Mouse (Mus musculus): ENCODE measurements around the gene Mlst8. TPM values are rescaled to one million over a fixed set of nuclear protein-coding genes. Genes with fewer than 3 reads are reported as not detected.

The Mlst8 gene
- polyA plus RNA-seq, 1 experiment from 2014 or later, result 30.2 TPM

DNA sequence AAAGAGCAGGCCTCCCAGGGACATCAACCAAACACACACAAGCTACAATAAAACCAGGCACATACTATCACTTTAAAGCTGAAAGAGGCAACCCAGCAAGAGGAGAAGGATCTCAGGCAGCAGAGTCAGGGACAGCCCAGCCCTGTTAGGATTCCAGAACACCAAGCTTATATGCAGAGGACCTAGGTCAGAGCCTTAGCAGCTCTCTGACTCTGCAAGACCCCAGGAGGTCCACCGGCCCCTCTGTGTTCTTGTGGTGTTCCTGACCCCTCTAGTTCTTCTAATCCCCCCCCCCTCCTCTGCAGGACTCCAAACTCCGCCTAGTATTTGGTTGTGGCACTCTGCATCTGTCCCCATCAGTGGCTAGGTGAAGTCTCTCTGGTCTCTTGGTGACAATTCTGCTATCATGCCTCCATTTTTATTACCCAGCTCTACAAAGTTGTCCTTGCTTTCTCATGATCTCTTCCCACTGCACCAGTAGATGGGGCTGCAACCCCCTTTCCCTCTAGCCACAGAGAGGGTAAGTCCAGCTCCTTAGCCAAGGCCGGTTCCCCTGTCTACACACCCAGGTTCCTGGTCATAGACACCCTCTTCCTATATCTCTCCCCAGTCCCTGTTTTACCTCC lies 1.4 kb upstream of the Mlst8 start:
- Histone ChIP-seq H3K9me3 (ENCODE audit: control insufficient read depth, low read length) (no peaks in the 10 kb centered on the region), H3K36me3 (replicated peaks; ENCODE audit: control insufficient read depth, insufficient read depth) (peaks cover 20% of the 10 kb centered on the region), H3K27me3 (ENCODE audit: control insufficient read depth, insufficient read depth, low read length) (no peaks in the 10 kb centered on the region), H3K4me1 (replicated peaks; ENCODE audit: control insufficient read depth, insufficient read depth, low read length) (peaks cover 2% of the 10 kb centered on the region; the same call in 1 of the 2 replicates), H3K4me2 (replicated peaks) (no peak overlapping the region), H3K4me3 (replicated peaks; ENCODE audit: low read length) (no peak overlapping the region), H3K9ac (no peak overlapping the region), H3K27ac (no peak overlapping the region)
- DNase-seq (ENCODE audit: low spot score), result no peak
- 57% methylated on average over 3 of the region's 3 CpGs for WGBS
- no peak for ATAC-seq (ENCODE audit: low FRiP score)

DNA sequence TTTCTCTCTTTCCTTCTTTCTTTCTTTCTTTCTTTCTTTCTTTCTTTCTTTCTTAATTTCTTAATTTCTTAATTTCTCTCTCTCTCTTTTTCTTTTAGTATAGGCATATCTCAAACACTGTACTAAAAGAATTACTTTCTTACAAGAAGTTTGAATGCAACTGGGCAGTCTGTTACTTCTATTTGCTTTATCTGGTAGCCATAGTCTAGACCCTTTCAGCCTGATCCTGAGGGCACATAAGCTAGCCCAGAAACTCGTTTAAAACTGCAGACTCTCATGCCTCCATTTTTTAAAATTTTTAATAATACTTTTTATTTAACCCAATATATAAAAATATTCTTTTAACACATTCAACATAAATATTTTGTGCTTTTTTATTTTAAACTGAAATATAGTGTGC lies 553 bp upstream of the Mlst8 start:
- H3K9me3 ChIP-seq (ENCODE audit: control insufficient read depth, low read length), result no peaks in the 10 kb centered on the region
- H3K4me1 ChIP-seq (replicated peaks; ENCODE audit: control insufficient read depth, insufficient read depth, low read length), result no peaks in the 10 kb centered on the region; the same call in 1 of the 2 replicates
- H3K27ac ChIP-seq, result peak overlapping the region; percentile 94
- no peaks in the 10 kb centered on the region for H3K27me3 ChIP-seq (ENCODE audit: control insufficient read depth, insufficient read depth, low read length)
- H3K4me3 ChIP-seq (replicated peaks; ENCODE audit: low read length), result peak overlapping the region; percentile 76
- H3K4me2 ChIP-seq (replicated peaks), result peak overlapping the region; percentile 65
- no peak for ATAC-seq (ENCODE audit: low FRiP score)
- peaks cover 28% of the 10 kb centered on the region for H3K36me3 ChIP-seq (replicated peaks; ENCODE audit: control insufficient read depth, insufficient read depth)
- 29% methylated on average over 1 of the region's 1 CpGs for WGBS
- peak overlapping the region; percentile 80; the same call in 1 of the 2 replicates for H3K9ac ChIP-seq
- DNase-seq (ENCODE audit: low spot score), result no peak

DNA sequence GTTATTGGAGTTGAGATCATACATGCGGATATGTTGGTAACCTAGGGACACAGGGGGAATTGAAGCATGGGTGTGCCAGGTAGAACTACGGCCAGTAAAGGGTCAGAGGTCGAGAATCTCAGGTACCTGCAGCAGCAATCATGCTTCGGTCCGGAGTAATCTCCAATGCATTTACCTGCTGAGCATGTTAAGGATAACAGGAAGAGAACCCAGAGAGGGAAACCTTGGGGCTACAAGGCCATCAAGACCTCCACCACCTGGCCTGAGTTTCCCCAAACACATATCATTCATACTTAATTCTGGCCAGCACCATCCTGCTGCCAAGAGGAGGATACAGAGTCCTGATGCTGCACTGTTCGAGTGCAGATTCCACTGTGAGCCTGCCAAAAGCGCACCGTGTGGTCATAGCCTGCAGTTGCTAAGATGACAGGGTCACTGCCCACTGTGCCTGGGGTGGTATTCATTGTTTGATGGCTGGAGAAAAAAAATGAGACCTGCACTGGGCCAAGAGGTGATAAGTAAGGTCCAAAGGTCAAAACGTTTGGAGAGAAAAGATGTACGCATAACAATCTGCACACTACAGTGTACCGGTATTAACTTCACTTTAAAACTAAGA lies 785 bp downstream of the Mlst8 start:
- no peaks in the 10 kb centered on the region for H3K27me3 ChIP-seq (ENCODE audit: control insufficient read depth, insufficient read depth, low read length)
- ATAC-seq (ENCODE audit: low FRiP score) (0 out of 2 replicates have a peak, but pooled peaks have one; percentile 12), DNase-seq (ENCODE audit: low spot score) (no peak)
- peak overlapping the region; percentile 76 for H3K4me3 ChIP-seq (replicated peaks; ENCODE audit: low read length)
- peaks cover 42% of the 10 kb centered on the region for H3K36me3 ChIP-seq (replicated peaks; ENCODE audit: control insufficient read depth, insufficient read depth)
- H3K27ac ChIP-seq, result no peak overlapping the region
- peak overlapping the region; percentile 80 for H3K9ac ChIP-seq
- WGBS, result 54% methylated on average over 11 of the region's 11 CpGs
- no peaks in the 10 kb centered on the region; the same call in 1 of the 2 replicates for H3K4me1 ChIP-seq (replicated peaks; ENCODE audit: control insufficient read depth, insufficient read depth, low read length)
- H3K9me3 ChIP-seq (ENCODE audit: control insufficient read depth, low read length), result no peaks in the 10 kb centered on the region
- peak overlapping the region; percentile 65 for H3K4me2 ChIP-seq (replicated peaks)

DNA sequence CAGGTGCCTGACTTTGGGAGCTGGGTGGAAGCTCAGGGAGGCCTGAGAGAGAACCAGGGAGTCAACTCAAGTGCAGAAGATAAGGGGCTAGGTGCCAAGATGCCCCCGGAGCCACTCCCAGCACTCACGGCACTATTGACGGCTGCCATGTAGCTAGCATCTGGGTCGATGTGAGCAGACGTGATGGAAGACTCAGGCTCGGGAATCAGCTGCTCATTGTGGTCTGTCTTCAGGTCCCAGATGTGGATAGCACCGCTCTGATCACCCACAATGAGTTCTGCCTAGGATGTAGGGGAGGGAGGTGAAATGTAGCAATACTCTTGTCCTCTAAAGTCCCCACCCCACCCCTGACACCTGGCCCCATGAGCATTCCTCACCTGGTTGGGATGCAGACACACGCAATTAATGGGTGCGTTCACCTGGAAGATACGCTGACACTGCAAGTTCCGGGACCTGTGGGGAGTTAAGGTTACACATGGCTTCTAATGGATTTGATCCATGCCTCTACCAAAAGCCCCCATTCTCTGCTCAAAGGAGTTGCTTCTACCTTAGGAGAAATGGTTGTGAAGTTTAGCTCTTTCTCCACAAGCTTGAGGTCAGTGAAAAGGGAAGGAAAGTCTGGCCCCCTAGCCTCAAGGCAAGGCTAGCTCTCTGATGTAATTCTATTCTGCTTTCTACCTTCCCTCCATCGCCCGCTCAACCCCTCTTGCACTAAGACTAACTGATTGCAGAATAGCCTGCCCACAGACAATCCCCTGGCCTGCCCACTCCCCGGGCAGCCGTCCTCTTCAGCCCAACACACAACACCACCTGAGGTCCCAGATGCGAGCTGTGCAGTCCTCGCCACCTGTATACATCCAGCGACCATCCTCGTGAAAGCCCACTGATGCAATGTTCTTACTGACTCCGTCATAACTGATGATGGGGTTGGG lies 1.6 kb downstream of the Mlst8 start:
- Histone ChIP-seq H3K4me2 (replicated peaks) (peak overlapping the region; percentile 65; the same call in 1 of the 2 replicates), H3K9me3 (ENCODE audit: control insufficient read depth, low read length) (no peaks in the 10 kb centered on the region), H3K4me3 (replicated peaks; ENCODE audit: low read length) (no peak overlapping the region), H3K9ac (0 out of 2 replicates have a peak overlapping the region, but pooled peaks have one; percentile 80), H3K27ac (no peak overlapping the region), H3K27me3 (ENCODE audit: control insufficient read depth, insufficient read depth, low read length) (no peaks in the 10 kb centered on the region), H3K36me3 (replicated peaks; ENCODE audit: control insufficient read depth, insufficient read depth) (peaks cover 50% of the 10 kb centered on the region), H3K4me1 (replicated peaks; ENCODE audit: control insufficient read depth, insufficient read depth, low read length) (peaks cover 5% of the 10 kb centered on the region)
- ATAC-seq (ENCODE audit: low FRiP score), result no peak
- WGBS, result 95% methylated on average over 20 of the region's 20 CpGs
- DNase-seq (ENCODE audit: low spot score), result no peak

DNA sequence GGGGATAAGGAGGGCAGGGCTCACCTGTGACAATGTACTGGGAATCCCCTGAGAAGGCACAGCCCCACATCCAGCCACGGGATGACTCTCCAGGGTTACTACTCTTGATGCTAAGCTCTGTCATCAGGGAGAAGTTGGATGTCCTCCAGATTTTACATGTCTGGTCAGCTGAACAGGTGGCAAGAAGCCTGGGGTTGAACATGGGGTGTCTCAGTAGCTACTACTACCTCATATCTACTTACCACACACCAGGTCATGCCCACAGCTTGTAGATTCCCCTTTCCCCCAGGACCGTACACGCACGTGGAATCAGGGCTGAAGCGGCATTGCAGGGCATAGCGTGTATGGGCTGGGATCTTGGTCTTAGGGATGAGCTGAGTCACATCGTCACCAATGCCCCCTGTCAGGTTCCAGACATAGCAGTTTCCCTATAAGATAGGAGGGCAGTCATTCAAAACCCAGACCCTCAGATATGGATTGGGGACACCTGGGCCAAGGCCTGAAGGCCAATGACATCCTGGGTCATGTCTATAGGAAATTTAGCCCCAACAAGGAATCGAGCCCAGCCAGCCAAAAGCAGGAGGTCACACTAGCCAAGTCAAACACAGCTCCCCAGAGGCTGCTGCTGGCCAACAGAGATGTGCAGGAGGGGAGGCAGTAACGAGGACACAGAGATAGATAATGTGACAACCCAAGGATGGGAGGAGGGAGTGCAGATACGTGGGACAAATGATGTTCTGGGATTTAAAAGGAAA lies 2.7 kb downstream of the Mlst8 start:
- Histone ChIP-seq H3K36me3 (replicated peaks; ENCODE audit: control insufficient read depth, insufficient read depth) (peaks cover 52% of the 10 kb centered on the region), H3K9ac (no peak overlapping the region), H3K27ac (no peak overlapping the region), H3K27me3 (ENCODE audit: control insufficient read depth, insufficient read depth, low read length) (no peaks in the 10 kb centered on the region), H3K4me1 (replicated peaks; ENCODE audit: control insufficient read depth, insufficient read depth, low read length) (peaks cover 16% of the 10 kb centered on the region), H3K9me3 (ENCODE audit: control insufficient read depth, low read length) (no peaks in the 10 kb centered on the region), H3K4me2 (replicated peaks) (no peak overlapping the region), H3K4me3 (replicated peaks; ENCODE audit: low read length) (no peak overlapping the region)
- ATAC-seq (ENCODE audit: low FRiP score) (no peak), DNase-seq (ENCODE audit: low spot score) (no peak)
- WGBS, result 92% methylated on average over 10 of the region's 10 CpGs

DNA sequence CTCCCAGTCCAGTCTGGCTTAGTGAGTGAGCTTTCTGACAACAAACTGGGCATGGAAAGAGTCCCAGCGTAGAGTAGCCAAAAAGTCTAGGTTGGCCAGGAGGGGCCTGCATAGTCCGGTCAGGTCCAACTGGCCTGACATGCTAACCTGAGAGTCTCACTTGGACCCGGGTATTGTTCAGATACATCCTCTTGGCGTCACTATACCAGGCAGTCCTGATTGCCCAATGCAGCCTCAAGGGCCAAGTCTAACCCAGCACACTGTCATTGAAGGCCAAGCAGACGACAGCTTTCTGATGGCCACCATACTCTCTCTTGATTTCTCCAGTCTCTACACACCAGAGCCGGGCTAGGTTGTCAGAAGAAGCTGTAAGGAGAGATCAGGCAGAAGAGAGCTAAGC lies 3.3 kb downstream of the Mlst8 start:
- Histone ChIP-seq H3K9me3 (ENCODE audit: control insufficient read depth, low read length) (no peaks in the 10 kb centered on the region), H3K4me1 (replicated peaks; ENCODE audit: control insufficient read depth, insufficient read depth, low read length) (peaks cover 20% of the 10 kb centered on the region), H3K9ac (no peak overlapping the region), H3K4me3 (replicated peaks; ENCODE audit: low read length) (no peak overlapping the region), H3K27ac (no peak overlapping the region), H3K4me2 (replicated peaks) (no peak overlapping the region), H3K36me3 (replicated peaks; ENCODE audit: control insufficient read depth, insufficient read depth) (peaks cover 52% of the 10 kb centered on the region), H3K27me3 (ENCODE audit: control insufficient read depth, insufficient read depth, low read length) (no peaks in the 10 kb centered on the region)
- ATAC-seq (ENCODE audit: low FRiP score) (no peak), DNase-seq (ENCODE audit: low spot score) (no peak)
- WGBS, result 92% methylated on average over 6 of the region's 6 CpGs

DNA sequence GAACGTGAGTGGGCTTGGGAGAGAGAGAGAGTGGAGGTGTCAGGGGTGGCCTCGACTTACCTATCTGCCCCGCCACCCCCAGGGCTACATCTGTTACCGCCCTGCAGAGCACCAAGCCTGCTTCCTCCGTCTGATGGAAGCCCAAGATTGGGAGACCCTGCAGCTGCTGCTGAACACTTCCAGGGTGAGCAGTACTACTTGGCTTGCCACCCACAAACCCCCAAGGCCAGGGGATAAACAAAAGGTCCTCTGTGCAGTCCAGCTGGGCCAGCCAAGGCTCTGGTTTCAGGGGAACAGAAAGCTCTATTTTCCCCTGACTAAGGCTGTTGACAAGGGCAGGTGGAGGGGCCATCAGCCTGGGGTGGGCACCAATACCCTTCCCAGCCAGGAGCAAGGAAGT lies 4.3 kb downstream of the Mlst8 start:
- Histone ChIP-seq H3K36me3 (replicated peaks; ENCODE audit: control insufficient read depth, insufficient read depth) (peaks cover 52% of the 10 kb centered on the region), H3K9ac (no peak overlapping the region), H3K4me1 (replicated peaks; ENCODE audit: control insufficient read depth, insufficient read depth, low read length) (peaks cover 20% of the 10 kb centered on the region), H3K4me2 (replicated peaks) (no peak overlapping the region), H3K27ac (no peak overlapping the region), H3K4me3 (replicated peaks; ENCODE audit: low read length) (no peak overlapping the region), H3K27me3 (ENCODE audit: control insufficient read depth, insufficient read depth, low read length) (no peaks in the 10 kb centered on the region), H3K9me3 (ENCODE audit: control insufficient read depth, low read length) (no peaks in the 10 kb centered on the region)
- ATAC-seq (ENCODE audit: low FRiP score) (no peak), DNase-seq (ENCODE audit: low spot score) (no peak)
- WGBS, result 93% methylated on average over 5 of the region's 5 CpGs

DNA sequence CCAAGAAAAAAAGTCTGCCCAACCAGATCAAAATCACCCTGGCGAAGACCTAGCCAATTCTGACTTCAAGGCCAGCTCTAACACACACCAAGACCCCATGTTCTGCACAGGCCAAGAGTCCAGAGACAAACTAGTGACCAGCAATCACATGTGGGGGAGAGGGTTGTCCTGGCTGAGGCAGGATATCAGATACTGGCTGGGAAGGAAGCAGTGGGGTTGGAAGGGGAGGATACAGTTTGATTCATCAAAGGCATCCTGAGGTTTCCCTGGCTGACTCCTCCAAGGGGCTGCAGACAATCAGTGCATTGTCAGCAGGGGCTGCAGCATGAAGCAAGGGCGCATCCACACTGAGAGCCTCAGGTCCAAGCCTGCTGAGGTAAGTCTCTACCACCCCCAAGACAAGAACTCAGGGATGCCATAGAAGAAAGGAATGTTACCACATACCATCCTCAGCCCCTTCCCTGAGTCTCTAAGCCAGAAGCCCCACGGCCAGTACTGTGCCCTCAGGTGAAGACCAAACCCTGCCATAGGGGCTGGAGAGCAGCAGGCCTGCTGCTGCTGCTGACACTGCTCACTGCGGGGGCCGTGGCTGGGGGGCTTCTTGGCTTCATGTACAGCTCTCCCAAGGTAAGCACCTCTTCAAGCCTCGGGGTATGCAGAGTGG lies 5.1 kb downstream of the Mlst8 start, which contains the start of gene Bricd5:
TSS of gene Bricd5 (plus strand) at position 273 of the 664 bp plus-strand sequence.
- H3K27ac ChIP-seq, result no peak within 1 kb of the TSS

More for the DNA sequence above, 5.1 kb downstream of the Mlst8 start, which contains the start of gene Bricd5:
- no peak within 1 kb of the TSS for H3K9ac ChIP-seq
- no peaks in the 10 kb centered on the region for H3K27me3 ChIP-seq (ENCODE audit: control insufficient read depth, insufficient read depth, low read length)
- H3K36me3 ChIP-seq (replicated peaks; ENCODE audit: control insufficient read depth, insufficient read depth), result peaks cover 52% of the 10 kb centered on the region
- DNase-seq (ENCODE audit: low spot score) (no peak), ATAC-seq (ENCODE audit: low FRiP score) (no peak)
- H3K4me2 ChIP-seq (replicated peaks), result peak within 1 kb of the TSS; percentile 99; the same call in 1 of the 2 replicates
- H3K9me3 ChIP-seq (ENCODE audit: control insufficient read depth, low read length), result no peaks in the 10 kb centered on the region
- H3K4me1 ChIP-seq (replicated peaks; ENCODE audit: control insufficient read depth, insufficient read depth, low read length), result peaks cover 20% of the 10 kb centered on the region
- WGBS, result 75% methylated on average over 6 of the region's 6 CpGs
- no peak within 1 kb of the TSS for H3K4me3 ChIP-seq (replicated peaks; ENCODE audit: low read length)

Measured in hindbrain, embryonic 14.5 days (tissue).